Mouse (Mus musculus) activated CD4-positive, CD25-positive, alpha-beta regulatory T cell, adult 9 weeks (primary cell): ENCODE results near the gene Siah1a. TPM values are rescaled to one million over a fixed set of nuclear protein-coding genes. Genes with fewer than 3 reads are reported as not detected.

Experiments used
- polyA plus RNA-seq: library from polyadenylated mRNA; unstranded; fragments of 100-300 nt; shearing (Covaris generic); gene quantifications from one replicate; pipeline ENCODE4 v1.2.1, GENCODE M21; 2017

The Siah1a gene
- polyA plus RNA-seq: 3.2 TPM

DNA sequence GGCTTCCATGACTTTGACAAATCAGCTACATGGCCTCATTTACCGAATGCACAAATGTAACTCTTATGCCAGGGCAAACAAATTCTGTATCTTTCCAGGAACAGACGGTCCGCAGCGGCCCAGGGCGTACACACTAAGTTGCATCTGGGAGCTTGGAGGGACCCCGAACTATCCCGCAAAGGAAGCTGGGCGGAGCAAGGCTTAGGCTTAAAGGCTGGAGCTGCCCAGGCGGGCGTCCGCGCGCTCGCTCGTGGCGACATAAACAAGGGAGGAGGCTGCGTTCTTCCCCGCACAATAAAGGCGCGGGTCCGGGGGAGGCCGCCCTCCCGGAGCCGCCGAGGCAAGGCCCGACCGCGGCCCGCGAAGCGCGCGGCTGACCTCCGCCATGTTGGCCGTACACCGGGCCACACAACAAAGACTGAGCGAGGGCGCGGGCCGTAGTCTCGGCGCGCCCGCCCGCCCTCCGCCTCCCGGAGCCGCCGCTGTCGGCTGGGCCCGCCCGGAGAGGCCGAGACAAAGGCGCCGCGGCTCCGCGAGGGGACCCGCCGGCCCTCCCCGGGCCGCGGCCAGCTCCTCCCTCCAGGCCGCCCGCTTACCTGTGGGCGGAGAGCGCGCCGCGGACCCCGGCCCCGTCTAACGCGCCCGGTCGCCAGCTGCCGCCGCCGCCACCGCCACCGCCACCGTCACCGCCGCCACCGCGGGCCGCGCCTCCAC is at the start of gene Siah1a, which contains the start of gene Gm10638:
TSS of gene Siah1a (minus strand) at position 714 of the 714 bp plus-strand sequence.
TSS of gene Gm10638 (plus strand) at position 479 of the 714 bp plus-strand sequence.

Other genes starting within 250 kb of the Siah1a start
- gene Abcc12, start 165.2 kb downstream of the Siah1a start, polyA plus RNA-seq: not detected
- 120 TPM for gene Lonp2, start 121.9 kb downstream of the Siah1a start, polyA plus RNA-seq
- gene Gm10638, start 235 bp downstream of the Siah1a start, polyA plus RNA-seq: not detected
- gene N4bp1, start 139.3 kb upstream of the Siah1a start, polyA plus RNA-seq: 5.6 TPM